Mouse (Mus musculus): ENCODE results near the gene Pbx1. TPM values are rescaled to one million over a fixed set of nuclear protein-coding genes. Genes with fewer than 3 reads are reported as not detected.

Gene Pbx1
- total RNA-seq, 2 experiments from 2014 or later: 16.9 to 29.3 TPM

DNA sequence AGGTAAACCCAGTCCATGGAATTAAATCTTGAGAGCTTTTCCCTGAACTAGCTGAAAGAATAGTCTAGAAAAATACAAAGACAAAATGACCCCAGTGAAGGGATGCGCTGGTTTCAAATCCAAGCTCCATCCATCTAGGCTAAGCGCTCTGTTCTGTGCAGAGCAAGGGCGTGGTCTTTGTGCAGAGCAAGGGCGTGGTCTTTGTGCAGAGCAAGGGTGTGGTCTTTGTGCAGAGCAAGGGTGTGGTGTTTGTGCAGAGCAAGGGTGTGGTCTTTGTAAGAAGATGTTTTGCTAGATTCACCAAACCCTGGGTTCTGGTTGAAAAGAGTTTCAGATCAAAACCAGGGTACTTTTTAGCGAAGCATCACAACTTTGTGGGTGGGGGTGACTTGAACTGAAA, 221.7 kb downstream of the Pbx1 start:
- DNase-seq: no peak
- intact Hi-C loops (cut with DNase I): loop anchor here (5.0 kb wide), 3 partner anchors 118 to 547 kb away; no protein-coding TSS in a partner anchor
- H3K27ac ChIP-seq: no peak overlapping the region
- TF ChIP-seq CTCF (IDR thresholded peaks at IDR 0.05): no peak
- H3K4me3 ChIP-seq: no peak overlapping the region

GRCm38 (mm10) chr1:168200570-168201156, 231.4 kb downstream of the Pbx1 start:
- no peak overlapping the region for H3K27ac ChIP-seq
- DNase-seq: no peak
- TF ChIP-seq CTCF (IDR thresholded peaks at IDR 0.05): no peak
- no peak overlapping the region for H3K4me3 ChIP-seq
- intact Hi-C loops (cut with DNase I): no loop called here

GRCm38 (mm10) chr1:168198276-168198675, 233.8 kb downstream of the Pbx1 start:
- Histone ChIP-seq H3K27ac (no peak overlapping the region), H3K4me3 (no peak overlapping the region)
- TF ChIP-seq CTCF (IDR thresholded peaks at IDR 0.05): no peak
- intact Hi-C loops (cut with DNase I): no loop called here
- DNase-seq: no peak

DNA sequence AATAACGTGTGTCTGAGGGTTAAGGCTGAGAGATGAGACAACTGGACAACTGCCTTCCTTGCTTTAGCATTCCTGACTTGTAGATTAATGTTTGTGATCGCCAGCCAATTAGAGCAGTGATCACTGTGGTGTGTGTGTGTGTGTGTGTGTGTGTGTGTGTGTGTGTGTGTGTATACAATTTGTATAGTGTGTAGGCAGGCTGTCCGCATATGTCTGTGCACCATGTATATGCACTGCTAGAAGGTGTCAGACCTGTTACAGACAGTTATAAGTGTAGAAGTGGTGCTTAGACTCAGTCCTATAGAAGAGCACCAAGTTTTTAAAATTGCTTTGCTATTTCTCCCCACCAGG, 234.2 kb downstream of the Pbx1 start:
- intact Hi-C loops (cut with DNase I): no loop called here
- TF ChIP-seq CTCF (IDR thresholded peaks at IDR 0.05): no peak
- Histone ChIP-seq H3K4me3 (no peak overlapping the region), H3K27ac (no peak overlapping the region)
- no peak for DNase-seq

DNA sequence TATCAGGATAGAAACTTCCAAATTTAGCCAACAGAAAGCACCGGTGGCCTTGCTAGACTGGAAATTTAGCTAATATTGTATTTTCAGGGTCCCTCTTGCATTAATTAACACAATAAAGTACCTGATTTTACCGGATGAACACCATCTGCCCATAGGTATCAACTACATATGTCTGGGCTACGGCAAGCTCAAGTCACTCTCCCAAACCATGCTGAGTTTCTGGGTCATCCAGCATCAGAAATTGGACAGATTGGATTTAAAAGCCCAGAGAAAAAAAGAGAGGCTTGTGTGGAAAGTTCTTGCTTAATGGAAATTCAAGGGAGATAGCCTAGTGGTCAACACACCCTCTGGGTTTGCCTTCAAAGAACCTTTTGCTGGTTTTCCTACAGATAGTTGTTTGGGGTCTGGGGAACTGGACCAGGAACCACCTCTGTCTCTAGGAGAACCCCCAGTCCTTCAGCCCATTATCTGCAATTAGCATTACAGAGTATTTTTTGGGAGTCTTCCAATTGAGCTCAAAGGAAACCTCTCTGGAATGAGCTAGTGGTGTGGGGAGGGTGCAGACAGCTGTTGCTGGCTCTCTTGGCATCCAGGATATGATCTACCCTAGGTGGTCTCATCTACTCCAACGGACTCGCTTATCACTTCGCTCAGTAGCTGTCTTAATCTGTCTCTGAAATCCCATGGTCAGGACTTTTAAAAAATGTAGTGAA, 234.7 kb downstream of the Pbx1 start:
- intact Hi-C loops (cut with DNase I): no loop called here
- Histone ChIP-seq H3K4me3 (no peak overlapping the region), H3K27ac (no peak overlapping the region)
- no peak for TF ChIP-seq CTCF (IDR thresholded peaks at IDR 0.05)
- no peak for DNase-seq

GRCm38 (mm10) chr1:168193364-168193763, 238.7 kb downstream of the Pbx1 start:
- TF ChIP-seq CTCF (IDR thresholded peaks at IDR 0.05): no peak
- intact Hi-C loops (cut with DNase I): no loop called here
- no peak overlapping the region for H3K27ac ChIP-seq
- H3K4me3 ChIP-seq: no peak overlapping the region
- no peak for DNase-seq

DNA sequence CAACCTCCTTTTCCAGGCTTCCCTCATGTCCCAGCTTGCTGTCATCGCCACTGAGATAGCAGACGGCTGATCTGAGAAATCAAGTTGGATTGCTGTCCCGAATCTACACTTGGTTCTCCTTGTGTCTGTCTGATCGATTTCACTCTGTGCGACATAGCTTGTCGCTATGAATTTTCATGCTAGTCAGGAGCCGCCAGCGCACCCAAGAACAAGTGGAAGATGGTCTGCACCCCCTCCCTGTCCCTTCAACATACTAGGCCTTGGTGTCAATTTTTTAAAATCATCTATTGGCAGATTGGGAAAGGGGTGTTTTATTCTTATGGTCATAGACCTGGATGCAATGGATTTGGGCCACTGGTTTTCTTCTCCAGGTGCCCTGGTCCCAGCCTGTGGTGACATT, 249.3 kb downstream of the Pbx1 start:
- no peak for TF ChIP-seq CTCF (IDR thresholded peaks at IDR 0.05)

GRCm38 (mm10) chr1:168180622-168181441, 251.2 kb downstream of the Pbx1 start:
- Histone ChIP-seq H3K27ac (peak overlapping the region; percentile 86), H3K4me3 (no peak overlapping the region)
- intact Hi-C loops (cut with DNase I): no loop called here
- DNase-seq: peak; percentile 78
- TF ChIP-seq CTCF (IDR thresholded peaks at IDR 0.05): no peak

More for the DNA sequence above, 249.3 kb downstream of the Pbx1 start:
- Histone ChIP-seq H3K4me3 (no peak overlapping the region), H3K27ac (no peak overlapping the region)
- no peak for DNase-seq
- intact Hi-C loops (cut with DNase I): no loop called here

DNA sequence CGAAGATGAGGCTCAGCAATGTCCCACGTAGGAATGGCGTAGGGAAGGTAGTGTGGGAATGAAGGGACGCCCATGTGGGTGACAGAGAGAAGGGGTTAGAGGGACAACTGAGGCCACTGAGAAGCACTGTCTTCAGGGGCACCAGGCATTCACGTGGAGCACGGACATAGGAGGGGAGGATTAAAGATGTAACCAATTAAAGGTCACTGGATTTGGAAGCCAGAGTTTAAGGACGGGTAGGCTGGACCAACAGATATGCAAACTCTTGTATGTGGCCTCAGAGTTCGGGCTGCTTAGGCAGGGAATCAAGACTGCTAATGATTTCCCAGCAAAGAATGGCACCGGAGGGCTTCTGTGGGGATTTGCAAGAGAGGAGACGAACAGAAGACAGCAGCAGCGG, 252.4 kb downstream of the Pbx1 start:
- H3K27ac ChIP-seq: peak overlapping the region; percentile 86
- intact Hi-C loops (cut with DNase I): no loop called here
- TF ChIP-seq CTCF (IDR thresholded peaks at IDR 0.05): no peak
- H3K4me3 ChIP-seq: no peak overlapping the region
- no peak for DNase-seq

DNA sequence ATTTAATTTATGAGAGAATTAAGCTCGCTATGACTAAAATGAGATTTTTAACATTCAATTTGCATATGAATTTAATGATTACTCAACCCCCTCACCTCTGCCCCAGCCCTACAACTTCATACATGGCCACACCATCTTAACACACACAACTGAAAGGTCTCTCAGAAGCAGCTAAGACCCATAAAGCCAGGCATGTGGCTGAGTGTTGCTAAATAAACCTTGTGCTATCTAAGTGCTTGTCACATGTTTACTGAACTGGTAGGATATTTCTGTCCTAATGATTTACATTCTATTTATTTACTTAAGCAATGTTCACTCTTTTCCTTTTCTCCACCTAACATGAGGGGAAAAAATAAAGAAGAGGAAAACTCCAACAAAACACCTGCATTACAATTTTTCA, 253.5 kb downstream of the Pbx1 start:
- no peak overlapping the region for H3K4me3 ChIP-seq
- intact Hi-C loops (cut with DNase I): no loop called here
- peak overlapping the region; percentile 86 for H3K27ac ChIP-seq
- DNase-seq: no peak
- TF ChIP-seq CTCF (IDR thresholded peaks at IDR 0.05): no peak

DNA sequence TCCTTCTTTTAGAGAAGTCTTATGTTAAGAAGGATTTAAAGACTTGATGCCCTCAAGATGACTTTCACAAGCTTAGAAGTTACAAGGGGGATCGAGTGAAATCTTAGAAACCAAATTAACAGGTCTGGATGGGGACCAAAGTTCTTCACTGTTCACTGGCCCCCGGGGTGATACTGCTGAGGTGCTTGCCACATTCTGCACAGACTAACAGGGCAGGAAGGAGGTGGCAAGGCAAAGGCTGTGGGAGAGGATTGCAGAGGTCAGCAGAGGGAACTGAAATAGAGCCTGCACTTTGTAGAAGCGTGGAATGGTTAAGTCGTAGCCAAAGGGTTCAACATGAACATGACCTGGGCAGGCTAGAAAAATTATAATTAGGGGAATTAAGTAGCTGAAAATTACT, 256.5 kb downstream of the Pbx1 start:
- Histone ChIP-seq H3K4me3 (no peak overlapping the region), H3K27ac (peak overlapping the region; percentile 86)
- peak; percentile 59 for DNase-seq
- no peak for TF ChIP-seq CTCF (IDR thresholded peaks at IDR 0.05)
- intact Hi-C loops (cut with DNase I): no loop called here

GRCm38 (mm10) chr1:168169791-168170190, 262.3 kb downstream of the Pbx1 start:
- TF ChIP-seq CTCF (IDR thresholded peaks at IDR 0.05): no peak
- Histone ChIP-seq H3K4me3 (no peak overlapping the region), H3K27ac (no peak overlapping the region)
- DNase-seq: no peak
- intact Hi-C loops (cut with DNase I): no loop called here

Data from gastrocnemius, adult 2 months (tissue).